Mouse (Mus musculus): Measurements from ENCODE around the gene Phkb. TPM values are rescaled to one million over a fixed set of nuclear protein-coding genes. Genes with fewer than 3 reads are reported as not detected.

Gene Phkb
- total RNA-seq, 2 experiments from 2014 or later, result 54.9 to 56.1 TPM

DNA sequence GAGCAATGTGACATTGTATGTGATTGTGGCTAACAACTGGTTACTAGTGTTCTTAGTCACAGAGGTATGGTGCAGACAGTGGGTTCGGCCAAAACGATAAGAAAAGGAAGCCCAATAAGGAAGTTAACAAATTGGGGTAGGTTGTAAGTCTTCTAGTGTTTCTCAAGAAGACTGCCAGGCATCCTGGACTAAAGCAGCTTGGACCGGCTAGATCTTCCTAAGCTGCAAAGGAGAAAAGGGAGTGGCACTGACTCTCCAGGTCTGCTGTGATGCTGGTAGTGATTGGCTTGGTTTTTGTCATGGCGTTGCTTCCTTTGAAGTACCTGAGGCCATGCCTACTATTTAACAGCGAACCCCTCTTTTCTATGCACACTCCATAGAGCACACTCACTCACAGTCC, 95.4 kb downstream of the Phkb start:
- no peak for DNase-seq
- intact Hi-C loops (cut with DNase I), result no loop called here

DNA sequence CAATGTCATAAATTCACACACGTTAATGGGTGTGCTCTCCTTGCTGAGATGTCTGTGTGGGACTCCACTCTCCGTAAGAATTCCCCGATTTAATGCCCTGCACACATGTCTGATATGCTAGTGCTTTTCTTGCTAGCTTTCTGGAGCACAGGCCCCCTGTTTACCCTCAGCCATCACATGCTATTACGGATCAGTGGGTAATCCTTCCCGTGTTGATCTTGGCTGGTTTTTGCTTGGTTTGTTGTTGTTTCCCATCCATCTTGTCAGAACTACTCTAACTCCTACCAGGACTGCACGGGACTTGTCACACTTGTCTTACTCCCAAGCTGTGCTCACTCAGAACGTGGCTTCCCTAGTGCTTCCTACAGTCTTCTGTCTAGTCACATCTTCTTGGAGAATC, 96.6 kb downstream of the Phkb start:
- DNase-seq, result no peak
- intact Hi-C loops (cut with DNase I), result no loop called here

DNA sequence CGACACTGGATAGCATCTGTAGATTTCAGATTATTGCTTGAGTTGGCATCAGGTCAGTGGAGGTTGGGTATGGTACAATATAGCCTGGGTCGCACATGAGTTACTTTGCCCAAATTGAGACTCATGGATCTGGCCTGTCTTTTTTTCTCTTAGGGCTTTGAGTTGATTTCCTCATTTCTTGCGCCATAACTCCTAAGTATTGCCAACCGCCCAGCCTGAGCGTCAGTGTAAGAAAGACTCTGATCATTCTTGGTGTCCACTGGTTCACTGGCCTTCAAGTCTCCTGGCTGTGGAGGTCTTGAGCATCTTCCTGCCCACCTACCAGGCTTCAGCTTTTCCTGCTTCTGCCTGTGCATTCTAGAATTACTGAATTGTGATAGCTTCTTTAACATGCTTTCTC, 104.1 kb downstream of the Phkb start:
- DNase-seq, result no peak
- intact Hi-C loops (cut with DNase I), result no loop called here

DNA sequence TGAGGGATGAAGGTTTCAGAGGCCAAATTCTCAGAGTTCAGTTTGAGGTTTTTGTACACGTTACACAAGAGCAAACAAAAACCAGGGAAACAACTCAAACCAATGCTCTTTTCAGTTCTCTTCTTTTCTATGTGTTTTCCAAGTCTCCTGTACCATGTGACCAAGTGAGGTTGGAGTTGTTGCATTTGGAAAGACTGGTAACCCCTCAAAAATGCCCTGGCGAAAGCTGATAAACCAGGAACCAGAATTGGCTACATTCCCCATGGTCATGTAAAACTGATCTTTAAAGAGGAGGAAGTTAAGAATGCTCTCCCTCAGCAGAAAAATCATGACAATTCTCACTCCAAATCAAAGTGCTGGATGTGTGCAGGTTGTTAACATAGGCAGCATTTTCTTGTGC, 117.6 kb downstream of the Phkb start:
- DNase-seq, result no peak
- intact Hi-C loops (cut with DNase I), result no loop called here

DNA sequence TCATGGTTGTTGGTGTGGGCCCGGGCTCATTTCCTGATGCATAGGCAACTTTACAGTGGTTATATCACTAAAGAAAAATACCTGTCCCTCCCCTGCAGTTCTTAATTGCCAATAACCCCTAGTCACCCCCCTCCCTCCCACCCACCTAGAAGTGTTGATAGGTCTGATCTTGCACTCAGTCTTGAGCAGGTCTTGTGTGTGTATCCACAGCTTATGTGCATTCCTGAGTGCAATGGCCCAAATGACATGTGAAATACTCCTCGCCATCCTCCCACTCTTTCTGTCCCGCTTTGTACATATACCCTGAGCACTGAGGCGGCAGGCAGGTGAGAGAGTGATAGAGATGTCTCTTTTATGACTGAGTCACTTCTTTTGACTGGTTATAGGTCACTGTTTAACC, 119.1 kb downstream of the Phkb start:
- no peak for DNase-seq
- intact Hi-C loops (cut with DNase I), result loop anchor here (5.0 kb wide), 1 partner anchor 622 kb away; the partner anchor contains the start of gene Abcc12

DNA sequence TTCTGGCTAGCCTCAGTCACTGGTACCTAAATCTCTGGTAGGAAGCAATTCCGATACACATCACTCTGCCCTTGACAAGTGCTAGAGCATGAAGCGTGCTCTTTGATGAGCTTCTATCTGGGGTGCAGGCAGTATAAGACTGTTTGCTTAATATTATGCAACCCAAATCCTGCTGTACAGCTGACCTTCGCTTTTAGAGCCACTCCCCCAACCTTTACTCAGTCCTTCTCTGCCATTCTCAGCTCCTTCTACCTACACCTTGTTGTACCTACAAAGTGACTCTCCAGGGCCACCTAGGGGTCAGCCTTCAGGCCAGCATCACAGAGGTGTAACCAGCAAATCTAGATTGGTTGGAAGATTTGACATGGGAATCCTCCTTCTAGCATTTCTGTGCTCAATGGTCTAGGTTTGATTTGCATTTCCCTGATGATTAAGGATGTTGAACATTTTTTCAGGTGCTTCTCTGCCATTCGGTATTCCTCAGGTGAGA, 136.9 kb downstream of the Phkb start:
- no peak for DNase-seq
- intact Hi-C loops (cut with DNase I), result no loop called here

DNA sequence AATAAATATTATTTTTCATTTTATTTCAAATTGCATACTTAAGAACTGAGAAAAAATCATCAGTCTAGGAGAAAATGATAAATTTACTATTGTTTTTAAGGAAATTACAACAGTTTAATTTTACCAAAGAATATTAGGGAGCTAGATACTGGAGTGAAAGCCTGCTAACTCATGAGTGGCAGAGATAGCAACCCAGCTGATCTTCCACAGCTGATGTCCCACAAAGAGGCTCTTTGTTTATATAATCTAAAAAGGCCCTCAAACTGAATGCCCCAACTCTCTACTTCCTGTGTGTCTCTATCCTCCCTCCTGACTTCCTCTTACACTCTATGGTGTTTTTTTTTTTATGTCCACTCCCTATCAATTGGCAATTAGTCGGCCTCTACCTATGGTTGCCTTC, 152.2 kb downstream of the Phkb start:
- DNase-seq, result no peak
- intact Hi-C loops (cut with DNase I), result no loop called here

DNA sequence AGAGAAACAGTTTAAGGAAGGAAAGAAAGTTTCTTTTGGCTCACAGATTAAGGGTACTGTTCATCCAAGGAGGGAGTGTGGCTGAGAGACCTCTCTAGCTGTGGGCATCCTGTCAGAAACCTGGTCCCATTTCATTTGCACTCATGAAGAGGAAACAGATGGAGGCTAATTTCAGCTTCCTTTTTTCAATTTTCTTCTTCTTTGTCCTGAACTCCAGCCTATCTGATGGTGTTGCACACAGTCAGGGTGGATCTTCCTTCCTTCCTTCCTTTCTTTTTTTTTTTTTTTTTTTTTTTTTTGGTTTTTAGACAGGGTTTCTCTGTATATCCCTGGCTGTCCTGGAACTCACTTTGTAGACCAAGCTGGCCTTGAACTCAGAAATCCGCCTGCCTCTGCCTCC, 152.9 kb downstream of the Phkb start:
- no peak for DNase-seq
- intact Hi-C loops (cut with DNase I), result no loop called here

DNA sequence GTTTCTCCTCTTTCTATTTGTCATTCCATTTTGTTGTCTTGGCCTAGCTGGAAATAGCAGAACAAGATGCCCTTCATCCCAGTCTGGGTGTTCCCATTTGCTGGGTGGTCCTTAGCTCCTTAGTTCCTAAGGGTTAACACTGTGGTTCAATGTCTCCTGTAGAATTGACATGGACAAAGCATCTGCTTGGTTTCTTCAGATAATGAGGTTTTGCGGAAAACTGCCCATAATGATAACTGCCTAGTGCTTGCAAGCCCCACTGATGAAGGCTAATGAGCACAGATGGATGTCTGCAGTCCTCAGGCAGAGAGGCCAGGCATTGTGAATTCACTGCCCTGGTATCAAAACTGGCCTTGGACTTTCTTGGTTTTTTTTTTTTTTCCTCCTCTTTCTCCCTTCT, 155.2 kb downstream of the Phkb start:
- intact Hi-C loops (cut with DNase I), result no loop called here
- DNase-seq, result no peak

DNA sequence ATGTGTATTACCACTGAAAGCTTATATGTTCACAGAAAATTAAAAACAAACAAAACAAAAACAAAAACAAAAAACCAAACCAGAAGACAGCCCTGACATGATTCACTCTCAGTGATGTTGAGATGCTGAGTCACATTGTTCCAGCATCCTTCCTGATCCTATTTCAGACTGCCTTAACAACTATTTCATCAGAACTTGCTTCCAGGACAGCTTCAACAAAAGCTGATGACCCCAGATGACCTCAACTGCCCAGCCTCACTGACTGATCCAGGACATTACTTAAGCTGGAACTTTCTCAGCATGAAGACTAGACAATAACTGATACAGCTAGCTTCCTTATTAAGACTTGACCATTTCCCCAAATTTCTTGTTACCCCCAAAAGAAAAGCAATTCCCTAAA, 165.7 kb downstream of the Phkb start:
- no peak for DNase-seq
- intact Hi-C loops (cut with DNase I), result no loop called here

DNA sequence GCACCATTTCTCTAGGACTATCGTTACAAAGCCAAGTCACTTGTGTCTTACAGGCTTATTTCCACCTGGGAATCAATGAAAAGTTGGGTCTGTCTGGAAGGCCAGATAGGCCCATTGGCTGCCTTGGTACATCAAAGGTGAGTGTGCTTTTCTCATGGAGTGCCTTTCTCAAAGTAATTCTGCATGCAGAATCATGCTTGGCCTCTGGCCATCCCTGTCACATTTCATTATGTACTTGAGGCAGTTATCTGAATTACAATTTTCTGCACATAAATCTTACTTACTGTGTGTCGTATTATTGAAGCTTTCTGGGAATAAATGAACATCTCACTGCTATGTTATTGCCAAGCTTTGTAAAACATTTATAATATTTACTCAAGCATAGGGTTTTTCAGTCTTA, 176.0 kb downstream of the Phkb start:
- intact Hi-C loops (cut with DNase I), result no loop called here

DNA sequence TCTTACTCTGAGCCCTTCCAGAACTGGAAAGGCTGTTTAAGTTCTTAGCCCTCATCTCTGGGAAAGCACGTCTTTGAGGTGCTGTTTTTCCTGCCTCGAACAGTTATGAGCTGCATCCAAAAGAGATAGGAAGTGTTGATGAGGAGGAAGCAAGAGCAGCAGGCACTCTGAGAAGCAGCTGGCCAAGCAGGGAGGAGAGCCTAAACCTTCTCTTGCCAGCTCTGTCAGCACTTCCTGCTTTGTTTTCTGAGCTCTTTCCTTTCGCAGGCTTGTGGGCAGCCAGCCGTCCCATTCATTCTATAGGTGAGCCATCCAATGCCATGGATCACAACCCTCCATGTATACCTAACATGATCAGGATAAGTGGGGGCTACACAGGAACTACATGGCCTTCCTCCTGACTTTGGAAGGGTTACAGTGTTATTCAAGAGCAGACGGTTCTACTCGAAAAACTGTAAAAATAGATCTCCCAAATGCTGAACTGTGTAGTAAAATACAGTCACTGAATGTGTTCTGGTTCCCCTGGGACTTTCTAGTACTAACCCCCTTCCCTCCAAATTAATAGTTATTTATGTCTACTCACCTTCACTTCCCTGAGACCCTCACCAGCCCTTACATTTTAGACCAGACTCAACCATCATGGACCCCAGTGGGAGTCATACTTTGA, 188.0 kb downstream of the Phkb start:
- intact Hi-C loops (cut with DNase I), result no loop called here
- DNase-seq, result peak in 1 of 2 experiments; percentile 2

More for the DNA sequence above, 176.0 kb downstream of the Phkb start:
- no peak for DNase-seq

DNA sequence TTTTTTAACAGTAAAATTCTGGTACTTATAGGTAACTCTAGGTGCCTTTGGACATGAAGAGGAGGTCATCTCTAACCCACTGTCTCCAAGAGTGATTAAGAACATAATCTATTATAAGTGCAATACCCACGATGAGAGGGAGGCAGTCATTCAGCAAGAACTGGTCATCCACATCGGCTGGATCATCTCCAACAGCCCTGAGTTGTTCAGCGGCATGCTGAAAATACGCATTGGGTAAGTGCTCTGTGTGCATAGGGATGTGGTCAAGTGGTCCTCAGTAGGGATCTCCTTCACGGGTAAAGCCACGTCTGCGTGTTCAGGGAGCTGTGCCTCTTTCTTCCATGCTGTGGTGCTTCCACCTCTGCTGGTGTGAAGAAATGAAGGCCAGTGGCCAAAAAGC, 188.7 kb downstream of the Phkb start:
- no peak for DNase-seq
- intact Hi-C loops (cut with DNase I), result no loop called here

DNA sequence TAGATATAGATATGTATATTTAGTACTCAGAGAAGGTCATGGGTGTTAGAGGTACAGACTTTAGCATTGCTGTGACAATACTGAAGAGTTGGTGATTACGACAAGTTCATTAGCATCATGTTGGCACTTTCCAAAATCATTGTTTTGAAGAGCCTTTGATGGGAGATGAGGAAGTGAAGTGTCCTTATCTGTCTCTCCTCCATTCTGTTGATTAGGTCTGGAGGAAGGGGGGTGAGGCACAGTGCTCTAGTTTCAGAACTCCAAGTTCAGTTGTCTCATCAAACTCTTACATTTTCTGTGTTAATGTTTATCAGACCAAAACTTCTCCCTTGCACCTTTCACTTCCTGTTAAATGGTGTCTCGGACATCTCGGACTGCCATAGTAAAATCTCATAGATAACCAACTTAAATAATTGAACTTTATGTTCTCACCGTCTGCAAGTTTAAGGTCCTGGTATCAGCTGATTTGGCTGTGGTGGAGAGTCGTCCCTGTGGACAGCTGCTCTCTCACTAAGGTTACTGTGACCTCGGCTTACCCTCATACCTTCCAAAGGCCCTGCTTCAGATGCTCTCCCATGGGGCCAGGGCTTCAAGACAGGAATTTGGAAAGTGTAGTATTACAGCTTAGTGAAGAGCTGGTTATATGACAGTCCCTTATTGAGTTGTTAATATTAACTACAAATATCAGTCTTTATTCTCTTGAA, 194.1 kb downstream of the Phkb start:
- intact Hi-C loops (cut with DNase I), result no loop called here
- DNase-seq, result no peak

DNA sequence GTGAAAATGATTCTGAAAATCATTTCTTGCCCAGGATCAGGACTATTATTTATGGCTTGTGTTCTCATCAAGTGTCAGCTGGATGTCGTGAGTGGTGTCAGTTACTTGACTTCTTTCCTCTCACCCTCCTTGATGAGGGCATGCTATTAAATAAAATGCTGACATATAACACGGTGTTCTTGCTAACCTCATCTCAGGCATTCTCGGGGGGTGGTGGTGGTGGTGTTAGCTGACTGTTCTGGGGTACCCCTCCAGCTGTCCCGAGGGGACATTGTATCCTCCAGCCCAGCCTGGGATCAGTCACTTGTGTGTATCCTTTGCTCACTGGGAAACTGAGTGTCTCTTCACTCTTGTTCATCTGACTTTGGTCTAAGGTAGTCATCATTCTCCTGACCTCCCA, 194.6 kb downstream of the Phkb start:
- DNase-seq, result no peak
- intact Hi-C loops (cut with DNase I), result no loop called here

DNA sequence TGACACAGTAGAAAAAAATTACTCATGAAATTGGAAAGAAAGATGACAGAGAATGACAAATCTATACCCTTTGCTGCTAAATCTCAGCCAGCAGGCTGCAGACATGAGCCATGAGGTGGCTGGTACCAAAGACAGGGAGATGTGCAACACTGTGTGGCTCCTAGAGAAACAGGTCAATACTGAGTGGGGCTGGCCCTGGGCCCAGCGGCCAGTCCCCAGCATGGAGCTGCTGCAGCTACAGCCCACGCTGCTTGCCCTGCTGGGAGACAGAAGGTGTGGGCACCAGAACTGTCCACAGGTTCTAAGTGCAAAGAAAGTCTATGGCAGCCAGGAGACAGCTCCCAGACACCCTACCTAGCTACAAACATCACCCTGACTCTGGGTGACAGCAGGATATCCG, 197.7 kb downstream of the Phkb start:
- intact Hi-C loops (cut with DNase I), result no loop called here
- DNase-seq, result no peak

DNA sequence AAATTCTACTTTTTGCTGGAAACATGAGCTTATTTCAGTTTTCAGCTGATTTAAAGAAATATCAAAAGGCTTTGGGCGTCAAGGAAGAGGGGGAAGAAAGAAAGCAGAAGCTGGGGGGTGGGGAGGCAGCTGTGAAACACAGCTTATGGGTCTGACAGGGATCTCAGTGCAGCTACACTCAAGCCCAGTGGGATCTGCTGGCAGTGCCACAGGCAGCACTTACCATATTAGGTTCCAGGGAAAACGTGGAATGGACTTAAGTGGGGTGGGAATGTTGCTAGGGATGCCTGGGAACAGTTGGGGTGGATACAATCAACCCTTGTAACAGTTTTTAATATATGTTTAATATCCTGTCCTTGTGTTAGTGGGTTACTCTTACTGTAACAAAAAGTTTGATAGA, 201.3 kb downstream of the Phkb start:
- intact Hi-C loops (cut with DNase I), result no loop called here
- DNase-seq, result no peak

DNA sequence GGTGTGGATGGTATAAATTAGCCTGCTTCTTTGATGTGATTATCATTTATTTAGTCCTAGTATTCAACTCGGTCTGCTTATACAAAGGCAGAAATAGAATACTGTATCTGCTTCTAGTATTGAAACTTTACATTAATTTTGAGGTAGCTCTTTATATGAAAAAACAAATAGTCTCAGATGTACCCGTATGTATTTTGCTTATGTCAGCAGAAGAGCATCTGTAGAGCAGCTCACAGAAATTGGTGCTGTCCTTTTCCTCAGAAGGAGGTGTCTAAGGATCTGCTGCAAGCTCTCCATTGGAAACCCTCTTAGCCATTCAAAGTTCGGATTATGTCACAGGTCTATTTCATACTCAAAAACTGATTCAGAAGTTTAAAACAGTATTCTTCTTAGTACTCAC, 210.1 kb downstream of the Phkb start:
- DNase-seq, result no peak
- intact Hi-C loops (cut with DNase I), result no loop called here

DNA sequence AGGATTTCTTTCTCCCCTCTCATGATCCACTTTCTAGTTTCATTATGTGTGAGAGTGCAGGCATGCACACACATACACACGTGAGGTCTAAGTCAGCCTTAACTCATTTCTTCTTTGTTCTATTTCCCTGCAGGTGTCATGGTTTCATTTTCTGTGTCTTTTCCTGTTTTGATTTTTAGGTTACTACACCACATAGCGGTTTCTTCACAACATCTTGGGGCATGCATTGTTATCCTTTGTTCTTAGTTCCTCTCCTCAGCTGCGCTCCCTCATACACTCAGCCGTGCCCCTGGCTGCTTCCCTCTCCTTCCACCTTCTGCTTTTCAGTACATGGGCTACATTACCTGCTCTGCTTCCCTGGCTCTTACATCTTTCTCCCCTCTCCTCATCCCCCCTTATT, 211.2 kb downstream of the Phkb start:
- intact Hi-C loops (cut with DNase I), result no loop called here
- DNase-seq, result no peak

DNA sequence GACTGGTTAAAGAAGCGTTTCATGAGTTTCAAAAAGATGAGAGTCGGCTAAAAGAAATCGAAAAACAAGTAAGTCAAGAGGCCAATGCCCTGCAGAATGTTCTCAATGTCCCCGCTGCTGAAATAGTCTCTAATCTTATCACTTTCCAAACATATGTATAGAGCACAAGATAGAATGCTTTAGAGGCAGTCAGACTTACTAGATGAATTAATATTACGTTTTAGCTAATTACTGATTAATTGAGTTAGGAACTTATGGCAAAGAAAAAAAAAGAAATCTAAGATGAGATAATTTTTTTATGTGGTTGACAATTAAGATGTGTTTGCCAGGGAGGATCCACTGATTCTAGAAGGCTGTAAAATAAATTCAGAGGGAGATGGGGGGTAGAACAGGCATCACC, 217.9 kb downstream of the Phkb start:
- intact Hi-C loops (cut with DNase I), result no loop called here
- no peak for DNase-seq

DNA sequence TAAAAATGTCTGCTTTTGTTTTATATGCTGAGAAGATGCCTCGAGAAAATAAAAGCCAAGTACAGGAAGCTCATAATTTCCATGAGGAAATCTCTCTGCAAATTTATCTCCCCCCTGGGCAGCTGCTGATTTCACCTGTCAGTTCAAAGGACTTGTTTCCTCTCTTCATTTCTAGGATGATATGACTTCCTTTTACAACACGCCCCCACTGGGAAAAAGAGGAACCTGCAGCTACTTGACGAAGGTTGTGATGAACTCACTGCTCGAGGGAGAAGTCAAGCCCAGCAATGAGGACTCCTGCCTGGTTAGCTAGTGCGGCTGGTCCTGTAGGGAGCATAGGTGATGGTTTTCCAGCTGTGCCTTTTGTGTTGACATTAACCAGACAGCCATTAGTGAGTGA, 218.4 kb downstream of the Phkb start:
- DNase-seq, result no peak
- intact Hi-C loops (cut with DNase I), result no loop called here

DNA sequence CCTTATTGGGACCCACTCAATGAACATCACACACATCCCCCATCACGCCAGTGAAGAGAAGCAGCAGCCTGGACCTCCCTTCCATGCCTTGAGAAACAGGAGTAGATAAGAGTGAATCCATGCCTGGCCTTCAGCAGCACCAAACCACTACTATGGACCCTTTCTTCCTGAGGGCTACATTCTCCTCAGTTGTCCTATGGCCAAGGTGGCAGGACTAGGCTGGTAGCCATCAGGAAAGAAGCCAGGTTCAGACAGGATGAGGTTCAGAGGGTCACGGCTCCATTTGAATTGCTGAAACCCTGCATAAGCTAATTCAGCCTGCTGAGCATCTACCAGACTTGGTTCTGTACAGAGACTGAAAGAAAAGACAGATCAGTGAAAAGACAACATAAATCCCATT, 222.7 kb downstream of the Phkb start:
- DNase-seq, result no peak
- intact Hi-C loops (cut with DNase I), result no loop called here
